Mouse (Mus musculus): ENCODE data around the gene Igf2bp3.

The Igf2bp3 gene

DNA sequence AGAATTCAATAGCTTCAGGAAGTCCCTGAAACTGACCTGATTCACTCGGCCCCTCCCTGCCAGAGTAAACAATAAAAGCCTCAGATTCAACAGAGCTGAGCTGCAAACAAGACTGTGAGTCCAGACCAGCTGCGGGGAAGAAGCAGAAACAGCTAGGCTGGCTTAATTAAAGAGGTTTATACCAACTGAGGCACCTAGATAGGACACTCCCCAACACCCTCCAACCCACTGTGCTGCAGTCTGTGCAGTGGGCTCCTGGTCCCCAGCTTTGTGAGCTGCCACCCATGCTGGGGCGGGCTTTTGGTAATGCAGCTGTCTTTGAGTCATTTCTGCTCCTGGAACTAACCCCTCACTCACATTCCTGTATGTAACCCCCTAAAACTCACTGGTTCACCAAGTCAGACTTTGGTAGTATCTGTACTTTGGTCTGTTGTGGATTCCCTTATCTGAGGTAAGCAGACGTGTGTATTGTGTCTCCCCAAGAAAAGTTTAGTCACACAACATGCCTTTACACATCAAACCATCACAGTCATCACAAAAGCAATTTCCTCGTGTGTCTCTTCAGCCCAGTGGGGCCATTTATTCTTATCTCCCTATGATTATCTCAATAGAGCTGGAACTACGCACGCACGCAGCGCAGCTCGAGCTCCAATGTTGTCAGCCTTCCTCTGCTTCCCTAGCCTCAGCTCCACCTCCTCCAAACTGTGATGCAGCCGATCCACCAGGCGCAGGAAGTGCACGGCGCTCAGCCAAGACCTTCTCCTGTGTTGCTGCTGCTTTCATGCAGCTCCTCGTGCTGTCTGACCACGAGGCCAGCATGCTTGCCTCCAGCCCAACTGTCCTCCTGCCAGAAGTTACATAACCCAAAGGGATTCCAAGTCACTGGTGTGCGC, 76.4 kb downstream of the Igf2bp3 start:
- DNase-seq (ENCODE audit: low read depth, low spot score): no peak

DNA sequence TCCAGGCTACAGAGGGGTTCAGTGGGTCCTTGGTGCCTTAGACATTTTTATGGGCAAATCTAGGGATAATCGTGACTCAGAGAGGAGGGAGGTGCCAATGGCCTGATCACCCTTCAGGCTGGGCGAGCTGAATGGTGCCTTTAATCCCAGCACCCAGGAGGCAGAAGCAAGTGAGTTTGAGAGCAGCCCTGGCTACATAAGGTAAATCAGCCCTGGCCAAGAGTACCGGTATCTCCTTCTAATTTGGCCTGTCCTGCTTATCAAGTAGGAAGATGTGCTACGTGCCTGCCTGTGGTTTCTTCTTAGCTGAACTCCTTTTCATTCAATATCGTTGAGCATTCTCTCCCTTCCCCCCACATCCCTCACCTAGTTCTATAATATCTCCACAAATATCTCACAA, 78.0 kb downstream of the Igf2bp3 start:
- no peak for DNase-seq (ENCODE audit: low read depth, low spot score)

DNA sequence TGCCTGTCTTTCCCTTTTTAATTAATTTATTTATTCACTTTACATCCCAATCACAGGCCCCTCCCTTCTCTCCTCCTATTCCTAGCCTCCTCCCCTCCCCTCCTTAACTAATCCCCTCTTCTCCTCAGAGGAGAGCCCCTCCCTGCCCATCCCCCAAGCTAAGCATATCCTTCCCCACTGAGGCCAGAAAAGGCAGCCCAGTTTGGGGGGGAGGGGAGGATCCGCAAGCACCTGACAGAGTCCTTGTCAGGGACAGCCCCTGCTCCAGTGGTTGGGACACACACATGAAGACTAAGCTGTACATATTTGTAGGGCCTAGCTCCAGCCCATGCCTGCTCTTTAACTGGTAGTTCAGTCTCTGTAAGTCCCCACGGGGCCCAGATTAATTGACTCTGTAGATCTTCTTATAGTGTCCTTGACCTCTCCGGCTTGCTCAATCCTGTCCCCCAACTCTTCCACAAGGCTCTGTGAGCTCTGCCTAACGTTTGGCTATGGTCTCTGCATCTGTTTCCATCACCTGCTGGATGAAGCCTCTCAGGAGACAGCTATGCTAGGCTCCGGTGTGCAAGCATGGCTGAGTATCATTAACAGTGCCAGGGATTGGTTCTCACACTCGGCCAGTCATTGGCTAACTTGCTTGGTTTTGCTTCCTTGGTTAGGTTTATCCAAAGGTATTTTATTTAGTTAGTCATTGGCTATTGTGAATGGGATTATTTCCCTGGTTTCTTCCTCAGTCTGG, 82.2 kb downstream of the Igf2bp3 start:
- DNase-seq (ENCODE audit: low read depth, low spot score): no peak

DNA sequence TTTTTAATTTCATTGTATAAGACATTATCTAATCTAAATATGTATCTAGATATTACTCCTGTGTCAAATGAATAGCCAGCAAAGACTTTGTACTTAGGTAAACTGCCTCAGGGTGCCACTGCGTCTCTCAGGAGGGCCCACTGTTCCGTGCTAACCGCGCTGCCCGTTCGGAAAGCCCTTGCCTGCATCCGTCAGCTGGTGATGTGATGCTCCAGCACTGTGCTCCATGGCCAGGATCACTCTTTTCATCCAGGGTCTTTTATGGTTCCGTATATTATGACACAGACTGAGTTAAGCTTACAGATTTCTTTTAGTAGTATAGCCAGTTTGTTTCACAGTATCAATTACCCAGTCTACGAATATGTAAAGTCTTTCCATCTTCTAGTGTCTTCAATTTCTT, 82.9 kb downstream of the Igf2bp3 start:
- DNase-seq (ENCODE audit: low read depth, low spot score): no peak

DNA sequence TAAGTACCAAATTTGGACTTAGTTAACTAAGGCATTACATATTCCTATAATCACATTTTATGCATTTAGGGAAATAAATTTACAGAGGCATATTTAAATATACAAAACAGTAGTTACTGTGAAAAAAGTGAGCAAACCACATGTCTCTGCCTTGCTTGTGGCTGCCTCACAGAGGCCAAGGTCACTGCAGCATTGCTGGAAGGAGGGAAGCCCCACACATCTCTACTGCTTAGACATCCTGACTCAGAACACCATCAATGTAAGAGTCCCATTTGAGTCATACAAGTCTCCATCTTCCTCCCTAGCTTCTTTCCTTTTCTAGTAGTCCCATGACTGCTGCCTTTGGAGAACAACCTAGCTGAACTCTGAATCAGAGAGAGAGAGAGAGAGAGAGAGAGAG, 84.4 kb downstream of the Igf2bp3 start:
- no peak for DNase-seq (ENCODE audit: low read depth, low spot score)

DNA sequence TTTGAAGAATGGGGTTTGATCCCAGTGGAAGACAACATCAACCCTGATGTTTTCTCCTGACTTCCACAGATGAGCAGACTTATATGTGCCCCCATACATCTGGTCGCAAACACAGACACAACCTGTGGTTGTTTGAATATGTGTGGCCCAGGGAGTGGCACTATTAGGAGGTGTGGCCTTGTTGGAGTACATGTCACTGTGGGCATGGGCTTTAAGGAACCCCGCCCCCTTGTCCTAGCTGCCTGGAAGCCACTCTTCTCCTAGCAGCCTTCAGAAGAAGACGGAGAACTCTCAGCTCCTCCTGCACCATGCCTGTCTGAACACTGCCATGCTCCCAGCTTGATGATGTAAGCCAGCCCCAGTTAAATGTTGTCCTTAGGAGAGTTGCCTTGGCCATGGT, 94.4 kb downstream of the Igf2bp3 start:
- no peak for DNase-seq (ENCODE audit: low read depth, low spot score)

DNA sequence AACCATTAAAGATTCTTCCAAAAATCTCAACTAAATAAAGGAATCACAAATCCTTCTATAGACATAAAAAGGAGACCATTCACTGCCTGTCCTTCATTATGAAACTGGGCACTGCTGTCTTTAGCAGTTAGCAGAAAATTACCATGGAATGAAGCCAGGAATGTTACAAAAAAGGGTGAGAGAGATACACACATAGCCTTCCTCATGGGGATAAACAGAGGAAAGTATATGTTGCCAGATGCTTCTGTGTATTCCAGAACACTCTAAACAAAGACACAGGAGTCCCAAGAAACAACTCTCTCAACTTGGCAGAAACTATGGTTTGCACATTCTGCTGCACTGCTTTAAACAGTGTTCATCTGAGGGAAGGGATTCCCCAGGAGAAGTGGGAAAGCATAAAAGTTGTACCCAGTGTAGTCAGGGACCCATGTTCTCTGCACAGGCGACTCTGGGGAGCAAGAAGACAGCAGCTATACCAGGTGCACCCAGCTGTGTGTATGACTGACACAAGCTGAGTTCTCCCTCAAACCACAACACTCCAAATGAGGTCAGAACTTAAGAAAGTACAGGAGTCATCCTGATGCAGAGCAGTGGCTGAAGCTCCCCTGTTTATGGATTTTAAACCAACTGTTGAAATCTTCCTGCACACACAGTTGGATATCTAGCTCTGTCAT, 95.2 kb downstream of the Igf2bp3 start:
- DNase-seq (ENCODE audit: low read depth, low spot score): no peak

DNA sequence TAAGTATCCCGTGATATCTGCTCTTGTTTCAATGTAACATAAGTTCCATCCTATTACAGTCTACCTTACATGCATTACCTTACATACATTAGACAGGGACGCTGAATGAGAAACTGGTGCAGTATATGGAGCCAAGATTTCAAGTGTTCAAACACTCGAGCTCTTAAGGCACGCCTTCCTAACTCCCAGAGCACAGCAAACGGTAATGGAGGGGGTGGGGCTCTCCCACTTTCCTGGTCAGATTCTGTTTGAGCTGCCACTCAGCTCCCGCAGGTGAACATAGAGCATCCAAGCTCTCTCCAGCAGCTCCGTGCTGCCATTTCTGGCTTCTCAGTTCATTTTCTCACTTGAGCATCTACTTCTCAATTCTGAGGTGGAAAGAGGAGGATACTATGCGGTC, 96.3 kb downstream of the Igf2bp3 start:
- DNase-seq (ENCODE audit: low read depth, low spot score): no peak

DNA sequence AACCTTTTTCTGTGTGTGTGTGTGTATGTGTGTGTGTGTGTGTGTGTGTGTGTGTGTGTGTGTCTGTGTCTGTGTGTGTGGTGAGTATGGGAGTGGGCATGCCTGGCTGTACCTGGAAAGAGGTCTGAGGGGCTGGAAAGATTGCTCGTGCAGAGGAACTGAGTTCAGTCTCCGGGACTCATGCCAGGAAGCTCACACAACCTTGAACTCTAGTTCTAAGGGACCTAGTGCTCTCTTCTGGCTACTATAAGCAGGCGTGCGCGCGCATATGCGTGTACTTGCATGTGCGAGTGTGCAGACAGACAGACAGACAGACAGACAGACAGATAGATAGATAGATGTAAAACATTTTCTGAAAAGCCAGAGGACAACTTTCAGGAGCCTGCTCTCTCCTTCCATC, 98.5 kb downstream of the Igf2bp3 start:
- DNase-seq (ENCODE audit: low read depth, low spot score): no peak

DNA sequence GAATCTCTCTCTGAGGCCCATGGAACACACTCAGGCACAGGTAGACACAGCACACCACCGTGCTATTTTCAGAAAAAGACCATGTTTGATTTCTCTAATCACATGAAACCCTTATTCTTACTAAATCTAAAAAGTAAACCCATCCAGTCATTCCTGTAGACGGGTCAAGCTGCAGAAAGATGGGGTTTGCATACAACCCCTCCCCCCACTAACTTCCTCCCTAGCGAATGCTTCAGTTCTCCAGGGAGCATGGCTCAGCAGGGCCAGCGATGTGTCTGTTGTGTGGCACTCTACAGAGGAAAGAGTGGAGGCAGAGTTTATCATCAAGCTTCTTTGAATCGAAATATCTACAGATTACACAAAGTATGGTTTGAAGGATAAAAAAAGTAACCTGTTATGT, 99.2 kb downstream of the Igf2bp3 start:
- no peak for DNase-seq (ENCODE audit: low read depth, low spot score)

DNA sequence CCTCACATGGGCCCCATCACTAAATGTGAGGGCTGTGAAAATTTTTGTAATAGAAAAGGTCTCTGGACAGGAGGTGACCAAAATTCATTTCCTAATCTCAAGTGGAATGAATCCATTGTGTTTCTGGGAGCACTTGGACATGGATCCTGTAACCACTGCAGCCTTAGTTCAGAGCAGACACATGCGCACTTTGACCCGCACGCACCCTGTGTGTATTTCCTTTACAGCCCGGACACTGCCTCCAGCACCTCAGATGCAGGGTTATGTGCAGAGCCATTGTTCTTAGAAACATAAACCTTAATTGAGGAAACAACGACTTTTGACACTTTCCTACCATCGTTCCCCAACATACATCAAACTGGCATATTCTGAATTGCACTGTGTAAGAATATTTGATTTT, 100.3 kb downstream of the Igf2bp3 start:
- no peak for DNase-seq (ENCODE audit: low read depth, low spot score)

DNA sequence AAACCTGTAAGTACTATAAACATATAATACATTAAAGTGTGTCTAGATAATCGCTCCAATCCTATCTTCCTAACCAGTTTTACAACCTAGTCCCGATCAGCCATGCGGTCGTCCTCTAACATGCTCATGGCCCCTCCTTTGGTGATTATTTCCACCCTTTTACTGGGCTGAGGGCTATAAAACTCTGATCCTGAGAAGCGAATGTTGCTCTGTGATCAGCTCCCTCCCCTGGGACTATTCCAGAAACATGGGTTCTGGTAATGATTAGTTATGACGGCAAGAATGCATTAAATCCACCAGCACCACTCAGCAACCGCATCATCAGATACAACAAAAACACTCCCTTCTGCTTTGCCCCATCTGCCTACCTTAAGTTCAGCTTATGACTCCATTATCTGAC, 100.9 kb downstream of the Igf2bp3 start:
- peak; percentile 30 for DNase-seq (ENCODE audit: low read depth, low spot score)

DNA sequence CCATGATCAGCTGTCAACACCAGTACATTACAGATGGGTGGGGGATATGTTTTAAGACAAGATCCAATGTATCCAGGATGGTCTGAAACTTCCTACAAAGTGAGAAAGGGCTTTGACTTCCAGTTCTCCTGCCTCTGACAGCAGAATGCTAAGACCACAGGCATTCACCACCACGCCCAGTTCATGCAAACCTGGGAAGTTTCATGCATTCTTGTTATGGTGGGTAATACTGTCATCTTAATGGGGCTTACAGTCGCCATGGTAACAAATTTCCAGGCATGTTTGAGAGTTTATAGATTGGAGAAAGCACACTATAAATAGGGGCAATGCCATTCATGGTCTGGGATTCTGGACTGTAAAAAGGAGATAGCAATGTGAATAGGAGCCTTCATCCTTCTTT, 105.6 kb downstream of the Igf2bp3 start:
- no peak for DNase-seq (ENCODE audit: low read depth, low spot score)

DNA sequence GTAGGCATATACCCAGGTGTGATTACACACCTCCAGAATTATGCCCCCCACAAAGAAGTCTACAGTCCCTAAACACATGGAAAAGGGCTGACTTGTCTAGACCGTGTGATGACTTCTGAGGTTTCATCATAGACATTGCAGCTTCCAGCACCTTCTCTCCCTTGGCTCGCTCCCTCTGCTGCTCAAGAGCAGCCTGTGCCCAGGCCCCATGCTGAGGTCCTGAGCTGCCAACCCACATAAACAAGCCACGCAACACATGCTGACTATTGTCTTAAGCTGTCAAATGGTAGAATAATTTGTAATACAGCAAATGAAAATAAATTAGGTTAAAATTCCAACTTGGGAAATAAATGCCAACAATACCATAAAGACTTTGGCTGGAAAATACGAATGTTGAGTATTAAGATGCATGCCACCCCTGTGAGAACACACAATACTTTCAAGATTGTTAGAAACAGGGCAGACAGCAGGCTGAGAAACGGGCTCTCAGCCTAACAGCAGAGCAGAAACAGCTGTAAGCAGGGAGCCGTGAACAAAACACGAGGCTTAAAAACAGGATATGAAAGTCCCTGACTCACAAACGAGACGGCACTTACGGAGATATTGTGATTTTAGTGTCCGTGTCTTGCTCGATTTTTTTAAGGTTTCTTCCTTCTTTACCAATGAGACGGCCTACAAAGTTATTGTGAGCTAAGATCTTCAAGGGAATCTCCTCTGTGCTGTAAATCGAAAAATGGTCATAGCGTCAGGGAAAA, 107.8 kb downstream of the Igf2bp3 start:
- DNase-seq (ENCODE audit: low read depth, low spot score): no peak

DNA sequence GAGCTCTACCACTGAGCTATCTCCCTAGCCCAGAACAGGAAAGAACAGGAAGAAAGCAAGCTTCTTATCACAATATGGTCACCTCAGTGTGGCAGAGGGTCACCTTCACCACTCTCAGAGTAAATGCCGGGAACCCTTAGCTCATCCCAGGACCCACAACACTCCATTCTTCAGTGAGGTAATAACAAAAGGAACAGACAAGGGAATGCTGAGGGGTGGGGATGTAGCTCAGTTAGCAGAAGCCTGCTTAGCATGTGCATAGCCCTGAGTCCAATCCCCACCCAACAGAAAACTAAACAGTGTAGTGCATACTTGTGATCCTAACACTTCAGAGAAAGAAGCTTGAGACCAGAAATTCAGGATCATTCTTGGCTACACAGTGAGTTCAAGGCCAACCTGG, 115.7 kb downstream of the Igf2bp3 start:
- no peak for DNase-seq (ENCODE audit: low read depth, low spot score)

DNA sequence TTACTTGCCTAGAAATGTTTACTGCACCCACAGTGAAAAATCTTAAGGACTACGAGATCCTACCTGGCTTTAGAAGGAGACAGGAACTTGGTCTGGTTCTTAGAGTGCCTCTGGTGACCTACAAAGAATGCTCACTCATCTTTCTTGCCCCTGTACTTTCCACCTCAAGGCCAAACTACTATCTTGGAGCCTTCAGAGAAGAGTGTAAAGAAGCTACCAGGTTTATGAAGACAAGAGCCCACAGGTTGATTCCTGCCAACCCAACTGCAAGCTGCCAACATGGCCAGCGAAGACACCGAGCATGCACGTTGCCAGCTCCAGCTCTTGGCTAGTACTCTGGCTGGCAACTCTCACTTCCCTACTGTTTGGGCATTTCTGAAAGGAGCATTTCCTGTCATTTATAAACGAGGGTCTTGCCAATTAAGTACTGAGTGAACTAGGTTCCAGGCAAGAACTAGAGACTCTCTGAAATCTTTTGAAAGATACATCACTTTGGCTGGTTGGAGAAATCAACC, 117.1 kb downstream of the Igf2bp3 start:
- no peak for DNase-seq (ENCODE audit: low read depth, low spot score)

DNA sequence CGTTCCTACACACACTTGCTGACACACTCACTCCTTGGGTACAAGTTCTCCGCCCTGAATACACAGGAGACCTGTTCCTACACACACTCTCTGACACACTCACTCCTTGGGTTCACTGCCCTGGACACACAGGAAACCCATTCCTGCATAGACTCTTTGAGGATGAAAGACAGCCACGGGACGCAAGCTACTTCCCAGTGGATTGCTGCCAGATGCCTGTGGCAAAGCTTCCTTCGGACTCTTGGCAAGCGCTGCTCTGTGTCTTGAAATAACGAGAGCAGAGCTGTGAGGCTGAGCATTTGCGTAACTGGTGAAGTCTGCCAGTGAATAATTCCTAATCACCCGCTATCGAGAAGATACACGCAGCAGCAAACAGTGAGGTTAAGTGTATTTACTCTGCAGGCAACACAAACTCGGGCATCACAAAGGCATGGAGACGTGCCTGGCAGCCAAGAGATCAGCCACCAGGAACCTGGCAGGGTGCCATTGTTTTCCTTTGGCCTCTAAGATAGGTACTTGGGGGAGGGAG, 117.8 kb downstream of the Igf2bp3 start:
- DNase-seq (ENCODE audit: low read depth, low spot score): no peak

DNA sequence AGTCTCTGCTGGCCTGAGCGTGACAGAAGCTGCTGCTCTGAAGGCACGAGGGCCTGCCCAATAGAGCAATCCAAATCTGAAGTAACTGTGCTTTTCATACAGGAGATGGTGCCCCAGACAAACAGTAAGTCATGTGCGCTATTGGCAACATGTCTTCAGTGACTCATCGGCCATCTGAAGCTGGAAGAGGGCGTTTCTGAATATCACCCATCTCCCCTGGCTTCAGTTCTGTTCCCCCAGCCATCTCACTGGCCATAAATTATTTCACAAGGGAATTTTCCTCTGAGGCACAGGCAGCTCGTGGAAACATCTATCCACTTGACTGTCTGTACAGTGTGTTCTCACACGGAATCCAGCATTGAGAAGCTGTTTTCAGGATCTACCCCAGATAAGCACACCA, 118.3 kb downstream of the Igf2bp3 start:
- no peak for DNase-seq (ENCODE audit: low read depth, low spot score)

DNA sequence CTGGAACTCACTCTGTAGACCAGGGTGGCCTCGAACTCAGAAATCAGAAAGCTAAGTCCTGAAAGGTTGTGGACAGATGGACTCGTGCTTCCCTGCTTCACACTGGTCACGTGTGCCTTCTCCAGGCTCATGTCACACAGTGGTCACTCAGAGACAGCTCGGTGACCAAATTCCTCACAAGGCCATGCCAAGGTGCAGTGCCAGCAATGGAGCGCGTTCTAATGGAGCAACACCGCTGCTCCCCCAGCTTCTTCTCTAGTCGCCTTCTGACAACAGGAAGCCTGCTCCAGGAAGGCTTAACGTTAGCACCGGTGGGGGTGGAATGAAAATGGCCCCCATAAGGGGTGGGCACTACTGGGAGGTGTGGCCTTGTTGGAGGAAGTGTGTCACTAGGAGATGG, 119.8 kb downstream of the Igf2bp3 start:
- no peak for DNase-seq (ENCODE audit: low read depth, low spot score)

DNA sequence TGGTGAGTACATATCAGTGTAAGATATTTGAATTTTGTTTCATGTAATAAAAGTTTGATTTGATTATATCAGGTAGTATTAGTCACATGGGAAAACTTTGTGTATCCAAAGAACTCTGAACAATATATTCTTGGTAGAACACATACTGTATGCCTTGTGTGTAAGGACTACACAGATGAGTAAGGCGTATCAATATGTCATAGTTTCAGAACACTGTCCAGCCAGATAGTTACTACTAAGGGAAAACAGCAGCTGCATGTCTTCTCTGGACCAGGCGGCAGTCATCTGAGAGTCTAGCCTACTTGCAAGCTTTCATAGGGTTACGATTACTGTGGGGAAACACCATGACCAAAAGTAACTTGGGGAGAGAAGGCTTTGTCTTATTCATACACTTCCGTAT, 131.7 kb downstream of the Igf2bp3 start:
- DNase-seq (ENCODE audit: low read depth, low spot score): no peak

DNA sequence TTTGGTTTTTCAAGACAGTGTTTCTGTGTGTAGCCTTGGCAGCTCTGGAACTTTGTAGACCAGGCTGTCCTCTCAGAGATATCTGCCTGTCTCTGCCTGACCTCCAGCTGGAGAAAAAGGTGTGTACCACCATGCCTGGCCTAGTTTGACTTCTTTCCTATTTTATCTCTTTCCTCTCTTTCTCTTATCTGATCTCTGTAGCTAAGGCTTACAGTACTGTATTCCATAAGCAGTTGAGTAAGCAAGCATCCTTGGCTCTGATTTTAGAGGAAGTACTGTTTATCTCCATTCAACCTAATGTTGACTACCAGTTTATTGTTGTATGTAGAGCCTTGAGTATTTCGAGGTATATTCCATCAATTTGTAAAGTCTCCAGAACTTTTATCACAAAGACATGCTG, 135.4 kb downstream of the Igf2bp3 start:
- no peak for DNase-seq (ENCODE audit: low read depth, low spot score)

All from mesoderm, embryonic 11.5 days (tissue).